Mouse (Mus musculus): ENCODE measurements around the gene Olfr1480. TPM values are rescaled to one million over a fixed set of nuclear protein-coding genes. Genes with fewer than 3 reads are reported as not detected.

Gene Olfr1480
- total RNA-seq (2021), result not detected
- long read RNA-seq, experiment 1, result 0 reads
- long read RNA-seq, experiment 2, result 0 reads

GRCm38 (mm10) chr19:13527613-13528012, at the start of gene Olfr1480:
Gene Olfr1480 (plus strand): TSS chr19:13527913.
- no peak for DNase-seq

GRCm38 (mm10) chr19:13480096-13480495, 47.6 kb upstream of the Olfr1480 start, which contains the start of gene Olfr1475:
Gene Olfr1475 (minus strand): TSS chr19:13480196.
- no peak for DNase-seq

GRCm38 (mm10) chr19:13500246-13500645, 27.5 kb upstream of the Olfr1480 start, which contains the start of gene Olfr1477:
Gene Olfr1477 (plus strand): TSS chr19:13500546.
- no peak for DNase-seq

Other genes with a start within 250 kb of the Olfr1480 start
- not detected for gene Olfr1465, start 212.4 kb upstream of the Olfr1480 start, total RNA-seq (2021)
- not detected for gene Olfr1466, start 189.1 kb upstream of the Olfr1480 start, total RNA-seq (2021)
- not detected for gene Olfr1467, start 165.7 kb upstream of the Olfr1480 start, total RNA-seq (2021)
- gene Olfr1469, start 120.1 kb upstream of the Olfr1480 start, total RNA-seq (2021), result not detected
- not detected for gene Olfr1471, start 84.5 kb upstream of the Olfr1480 start, total RNA-seq (2021)
- not detected for gene Olfr1472, start 71.8 kb upstream of the Olfr1480 start, total RNA-seq (2021)
- not detected for gene Olfr1474, start 58.3 kb upstream of the Olfr1480 start, total RNA-seq (2021)
- gene Olfr1475, start 47.7 kb upstream of the Olfr1480 start, total RNA-seq (2021), result not detected
- gene Olfr1477, start 27.4 kb upstream of the Olfr1480 start, total RNA-seq (2021), result not detected
- gene Olfr1484, start 55.6 kb downstream of the Olfr1480 start, total RNA-seq (2021), result not detected
- not detected for gene Olfr1487, start 89.5 kb downstream of the Olfr1480 start, total RNA-seq (2021)
- not detected for gene Olfr1489, start 103.7 kb downstream of the Olfr1480 start, total RNA-seq (2021)
- gene Olfr1490, start 123.2 kb downstream of the Olfr1480 start, total RNA-seq (2021), result not detected
- not detected for gene Olfr1491, start 169.4 kb downstream of the Olfr1480 start, total RNA-seq (2021)
- gene Olfr1493-ps1, start 195.4 kb downstream of the Olfr1480 start, total RNA-seq (2021), result not detected
- not detected for gene Olfr1494, start 211.8 kb downstream of the Olfr1480 start, total RNA-seq (2021)
- gene Olfr1495, start 236.7 kb downstream of the Olfr1480 start, total RNA-seq (2021), result not detected
- not detected for gene Olfr1496, start 250.0 kb downstream of the Olfr1480 start, total RNA-seq (2021)